In the genomic region with DNA sequence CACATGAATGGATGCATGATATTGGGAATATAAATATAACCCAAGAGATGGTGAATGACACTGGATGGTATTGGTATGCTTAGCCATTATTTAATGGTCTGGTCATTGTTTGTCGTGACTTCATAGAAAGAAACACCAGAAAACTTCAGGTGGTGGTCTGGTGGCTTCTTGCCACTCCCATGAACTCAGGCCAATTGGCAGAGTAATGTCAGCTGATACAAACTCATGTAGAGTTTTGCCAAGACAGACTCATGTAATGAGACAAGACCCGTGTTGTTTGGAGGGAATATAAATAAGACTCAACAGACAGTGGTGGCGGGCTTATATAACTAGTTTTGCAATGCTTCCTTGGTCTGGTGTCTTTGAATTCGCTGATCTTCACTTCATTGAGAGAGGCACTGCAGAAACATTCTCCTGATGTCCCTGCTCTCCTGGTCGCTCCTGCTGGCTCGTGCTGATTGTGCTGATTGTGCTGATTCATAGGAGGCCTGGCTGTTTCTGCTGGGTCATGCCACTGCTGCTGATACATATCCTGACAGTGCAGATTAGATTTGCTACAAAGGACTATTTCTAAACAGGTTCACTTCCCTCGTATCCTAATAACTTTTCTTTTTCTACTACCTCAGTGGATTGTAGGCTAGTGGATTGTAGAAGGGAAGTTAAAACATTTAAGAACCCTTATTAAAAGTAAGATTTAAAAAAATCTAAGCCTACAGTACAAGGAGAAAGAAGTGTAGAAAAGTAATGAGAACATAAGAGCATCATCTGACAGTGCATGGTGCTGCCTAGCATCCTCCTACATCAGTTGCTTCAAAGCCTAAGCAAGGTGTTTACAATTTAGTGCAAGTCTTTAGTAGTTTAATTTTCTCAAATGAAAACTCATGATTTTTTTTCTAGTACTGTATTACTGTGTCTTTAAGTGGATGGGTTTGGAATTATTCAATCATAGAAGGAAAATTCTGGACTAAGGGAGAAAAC, we compare ENCODE assay signal across 10 mouse cellular contexts.
DNase-seq lines count a peak whose midpoint lies in the region; ATAC-seq and TF ChIP-seq lines count a peak whose summit lies in the region.
"Had no signal": no experiment of that assay in that cellular context is flagged by ENCODE, and none has a peak within 500 bp of the region (broad histone marks: within the 10 kb centered on the region; RNA-seq: fewer than 3 reads in every experiment).

No protein-coding gene starts in this region.

- H3K4me2 ChIP-seq in liver, embryonic 14.5 days (ENCODE audit: low read depth) = peak overlapping the region; percentile 59
- H3K4me2 ChIP-seq: embryonic facial prominence, embryonic 12.5 days had no signal

- no peak for TF ChIP-seq POLR2A in cerebellum, adult 2 months (IDR thresholded peaks at IDR 0.05; ENCODE audit: borderline replicate concordance, insufficient read depth, low read length)

- no peaks in the 10 kb centered on the region for H3K27me3 ChIP-seq in cerebellum, adult 2 months (ENCODE audit: control insufficient read depth, insufficient read depth, low read length)
- H3K27me3 ChIP-seq in liver, embryonic 14.5 days (ENCODE audit: control insufficient read depth, insufficient read depth, low read length) = no peaks in the 10 kb centered on the region
- H3K27me3 ChIP-seq: embryonic facial prominence, embryonic 12.5 days had no signal

- DNase-seq in cerebellum, postnatal 10 days = peak; percentile 4 to 12
- no peak for DNase-seq in cerebellum, adult 2 months
- peak; percentile 8 for DNase-seq in urinary bladder, postnatal 14 days (ENCODE audit: low spot score)
- DNase-seq in urinary bladder, postnatal 25 days (ENCODE audit: low spot score) = no peak
- peak; percentile 77 to 87 (median 78) for DNase-seq in liver, embryonic 14.5 days (ENCODE audit: low read depth in 3 of 3, low spot score in 3 of 3)
- no peak for DNase-seq in left cerebral cortex, postnatal 25 days (ENCODE audit: low spot score in 2 of 2)
- DNase-seq in right cerebral cortex, postnatal 14 days = no peak
- DNase-seq: kidney, adult 2 months had no signal

- H3K9me3 ChIP-seq in liver, embryonic 14.5 days (ENCODE audit: control insufficient read depth, low read length) = no peaks in the 10 kb centered on the region
- H3K9me3 ChIP-seq: embryonic facial prominence, embryonic 12.5 days had no signal

- no peak overlapping the region for H3K4me3 ChIP-seq in cerebellum, adult 2 months (replicated peaks; ENCODE audit: insufficient read depth, low read depth, low read length)
- 0 out of 4 replicates have a peak overlapping the region, but pooled peaks of 1 of the 2 experiments have one; percentile 6 for H3K4me3 ChIP-seq in liver, embryonic 14.5 days (ENCODE audit: insufficient read depth in 1 of 2, low read depth in 2 of 2, low read length in 2 of 2)
- H3K4me3 ChIP-seq: embryonic facial prominence, embryonic 12.5 days had no signal

- no peak for TF ChIP-seq CTCF in cerebellum, adult 2 months (IDR thresholded peaks at IDR 0.05; ENCODE audit: borderline replicate concordance, insufficient read depth, low read depth, low read length)
- no peak for TF ChIP-seq CTCF in liver, embryonic 14.5 days (IDR thresholded peaks at IDR 0.05; ENCODE audit: low read depth)

- no peak overlapping the region for H3K27ac ChIP-seq in cerebellum, adult 2 months (ENCODE audit: insufficient read depth, low read length)
- peak overlapping the region; percentile 97 for H3K27ac ChIP-seq in liver, embryonic 14.5 days
- H3K27ac ChIP-seq: embryonic facial prominence, embryonic 12.5 days had no signal

- H3K36me3 ChIP-seq in liver, embryonic 14.5 days (replicated peaks; ENCODE audit: control insufficient read depth, insufficient read depth, low read depth) = no peaks in the 10 kb centered on the region
- H3K36me3 ChIP-seq: embryonic facial prominence, embryonic 12.5 days had no signal

- peak; percentile 99 for ATAC-seq in liver, embryonic 14.5 days (ENCODE audit: insufficient read depth)
- ATAC-seq in cerebellum, adult (ENCODE audit: insufficient number of reproducible peaks, low FRiP score, low TSS enrichment) = no peak

- peak overlapping the region; percentile 61 for H3K9ac ChIP-seq in liver, embryonic 14.5 days (replicated peaks)
- H3K9ac ChIP-seq: embryonic facial prominence, embryonic 12.5 days had no signal

- no peaks in the 10 kb centered on the region for H3K4me1 ChIP-seq in cerebellum, adult 2 months (ENCODE audit: control insufficient read depth, insufficient read depth, low read length)
- peaks cover 32% of the 10 kb centered on the region in 2 experiments for H3K4me1 ChIP-seq in liver, embryonic 14.5 days (replicated peaks; ENCODE audit: control insufficient read depth in 2 of 2, insufficient read depth in 2 of 2, low read length in 1 of 2)
- H3K4me1 ChIP-seq: embryonic facial prominence, embryonic 12.5 days had no signal

- peak; percentile 97 for TF ChIP-seq EP300 in liver, embryonic 14.5 days (IDR thresholded peaks at IDR 0.05; ENCODE audit: low read depth)

- 53% methylated on average over 7 of the region's 7 CpGs for WGBS in cerebellum, adult 2 months
- 29% methylated on average over 7 of the region's 7 CpGs for WGBS in liver, embryonic 14.5 days (ENCODE audit: insufficient replicate concordance)

- intact Hi-C loops in left cerebral cortex, postnatal 25 days (cut with DNase I) = no loop called here

Comparison
In these comparisons a context has a peak if more than half of its experiments do, and no peak if none do; other contexts are left out.
1. DNase-seq: peak in cerebellum, postnatal 10 days (2 of 2), urinary bladder, postnatal 14 days (single experiment) and liver, embryonic 14.5 days (3 of 3); none in cerebellum, adult 2 months (0 of 2), urinary bladder, postnatal 25 days (single experiment), left cerebral cortex, postnatal 25 days (0 of 2) and right cerebral cortex, postnatal 14 days (single experiment).